Mouse (Mus musculus) spleen, adult 2 months (tissue): ENCODE measurements around the gene Gm5891. TPM values are rescaled to one million over a fixed set of nuclear protein-coding genes. Genes with fewer than 3 reads are reported as not detected.
"Not testable (repeated sequence)": the region's sequence is repeated elsewhere in the genome, so short reads cannot be mapped to it uniquely, and the experiment has no call there.

Experiments
- DNase-seq, 2 experiments: peaks; one replicate each; pipeline versions ENCODE4 v3.0.0 to v3.0.0-alpha.2; 2012 to 2021; ENCODE audit warnings: low spot score in 2 of 2, low read depth in 1 of 2
- H3K27ac ChIP-seq: fragments of 200-500 bp; 2 replicates; pipeline ENCODE4 v1.5.1; 2012; ENCODE audit warnings: low read length, inconsistent platforms; ENCODE audit not compliant: insufficient read depth
- H3K27me3 ChIP-seq: fragments of 200-500 bp; 2 replicates; pipeline ENCODE4 v1.6.1; 2012; ENCODE audit warnings: mild to moderate bottlenecking, moderate library complexity, low read length, inconsistent platforms; ENCODE audit not compliant: control insufficient read depth, insufficient read depth
- H3K36me3 ChIP-seq: fragments of 200-500 bp; 2 replicates; pipeline ENCODE4 v1.6.1; 2012; ENCODE audit warnings: mild to moderate bottlenecking, low read length, inconsistent platforms; ENCODE audit not compliant: control insufficient read depth, insufficient read depth
- H3K4me1 ChIP-seq: fragments of 200-500 bp; 2 replicates; pipeline ENCODE4 v1.6.1; 2011; ENCODE audit warnings: inconsistent platforms; ENCODE audit not compliant: control insufficient read depth, insufficient read depth, insufficient read length
- H3K4me3 ChIP-seq: fragments of 200-500 bp; 2 replicates; pipeline ENCODE4 v1.5.1; 2011; ENCODE audit warnings: mild to moderate bottlenecking, inconsistent platforms; ENCODE audit not compliant: insufficient read depth, insufficient read length; ENCODE audit errors: extremely low read depth
- WGBS: fragments of 180-500 bp; shearing (Covaris S2); methylation state at CpG from one replicate; pipeline ENCODE4 v1.1.7; 2018; 5-methylcytosine and 5-hydroxymethylcytosine counted together
- polyA plus RNA-seq: library from polyadenylated mRNA; depleted of rRNA; stranded (reverse); fragments of >200 nt; gene quantifications from 2 replicates; pipeline ENCODE4 v1.2.3, GENCODE M21; 2012; rRNA removed

Gene Gm5891
- polyA plus RNA-seq, result not detected in 2 replicates

- H3K27ac ChIP-seq, H3K36me3 ChIP-seq: not testable (repeated sequence)
- no CpG with 5 or more reads among the region's 1 CpGs for WGBS
Observed at GRCm38 (mm10) chr7:21921191-21921590, at the start of gene Gm5891. TSS of gene Gm5891 (minus strand) at chr7:21921291.

More at GRCm38 (mm10) chr7:21921191-21921590, at the start of gene Gm5891:
- H3K27me3 ChIP-seq, H3K4me1 ChIP-seq, H3K4me3 ChIP-seq, DNase-seq: not testable (repeated sequence)

Other genes with a start within 250 kb of the Gm5891 start
- not detected in 2 replicates for gene Gm4175, start 159.8 kb downstream of the Gm5891 start, polyA plus RNA-seq
- not detected in 2 replicates for gene Gm4177, start 124.6 kb downstream of the Gm5891 start, polyA plus RNA-seq
- not detected in 2 replicates for gene Vmn1r135, start 88.9 kb downstream of the Gm5891 start, polyA plus RNA-seq
- gene Gm5725, start 77.0 kb downstream of the Gm5891 start, polyA plus RNA-seq, result not detected in 2 replicates
- gene Vmn1r137, start 73.3 kb upstream of the Gm5891 start, polyA plus RNA-seq, result not detected in 2 replicates
- not detected in 2 replicates for gene Vmn1r138, start 107.6 kb upstream of the Gm5891 start, polyA plus RNA-seq
- not detected in 2 replicates for gene Gm6176, start 135.0 kb upstream of the Gm5891 start, polyA plus RNA-seq
- gene Vmn1r139, start 147.8 kb upstream of the Gm5891 start, polyA plus RNA-seq, result not detected in 2 replicates
- gene Gm16451, start 197.0 kb upstream of the Gm5891 start, polyA plus RNA-seq, result not detected in 2 replicates
- not detected in 2 replicates for gene Gm10666, start 213.4 kb upstream of the Gm5891 start, polyA plus RNA-seq
- not detected in 2 replicates for gene Vmn1r142, start 242.7 kb upstream of the Gm5891 start, polyA plus RNA-seq